Mouse (Mus musculus) G1E (cell line): ENCODE results near the gene Vmn2r9. TPM values are rescaled to one million over a fixed set of nuclear protein-coding genes. Genes with fewer than 3 reads are reported as not detected.

Source experiments
- polyA plus RNA-seq: library from polyadenylated mRNA; stranded (reverse); fragments of >175 nt; gene quantifications from 2 replicates; pipeline ENCODE4 v1.2.3, GENCODE M21; 2012
- total RNA-seq, 2 experiments: library from RNA; stranded (forward) in 1 of 2; stranded (reverse) in 1 of 2; fragments of 200-1000 nt in 1 of 2; fragments of >200 nt in 1 of 2; fragmentation: Nextera tagmentation in 1 of 2; gene quantifications; 2 replicates each; pipeline ENCODE4 v1.2.3; 2014 to 2017

Gene Vmn2r9
- total and polyA plus RNA-seq, 3 experiments, result 0.05 TPM; not detected in 2

Other genes starting within 250 kb of the Vmn2r9 start
- 119 and 124 TPM in 2 replicates for gene Gak, start 222.8 kb downstream of the Vmn2r9 start, total RNA-seq (2014; fragmentation: Nextera tagmentation)
- gene Gak, start 222.8 kb downstream of the Vmn2r9 start, total RNA-seq (2017), result 108 and 116 TPM in 2 replicates
- 84.2 and 96.4 TPM in 2 replicates for gene Gak, start 222.8 kb downstream of the Vmn2r9 start, polyA plus RNA-seq
- 38.0 and 51.5 TPM in 2 replicates for gene Tmem175, start 222.8 kb downstream of the Vmn2r9 start, total RNA-seq (2014; fragmentation: Nextera tagmentation)
- gene Tmem175, start 222.8 kb downstream of the Vmn2r9 start, total RNA-seq (2017), result 22.4 and 22.9 TPM in 2 replicates
- gene Tmem175, start 222.8 kb downstream of the Vmn2r9 start, polyA plus RNA-seq, result 2.2 and 4.4 TPM in 2 replicates
- gene Idua, start 192.3 kb downstream of the Vmn2r9 start, total RNA-seq (2014; fragmentation: Nextera tagmentation), result 37.7 and 43.2 TPM in 2 replicates
- 6.2 TPM in 2 replicates for gene Idua, start 192.3 kb downstream of the Vmn2r9 start, total RNA-seq (2017)
- gene Idua, start 192.3 kb downstream of the Vmn2r9 start, polyA plus RNA-seq, result 7.0 and 9.1 TPM in 2 replicates
- 6.9 and 12.3 TPM in 2 replicates for gene Dgkq, start 182.9 kb downstream of the Vmn2r9 start, total RNA-seq (2014; fragmentation: Nextera tagmentation)
- gene Dgkq, start 182.9 kb downstream of the Vmn2r9 start, total RNA-seq (2017), result 7.9 and 8.3 TPM in 2 replicates
- gene Dgkq, start 182.9 kb downstream of the Vmn2r9 start, polyA plus RNA-seq, result 3.9 and 4.5 TPM in 2 replicates
- 1.7 and 2.0 TPM in 2 replicates for gene Slc26a1, start 177.0 kb downstream of the Vmn2r9 start, total RNA-seq (2014; fragmentation: Nextera tagmentation)
- 0.87 and 0.93 TPM in 2 replicates for gene Slc26a1, start 177.0 kb downstream of the Vmn2r9 start, total RNA-seq (2017)
- gene Slc26a1, start 177.0 kb downstream of the Vmn2r9 start, polyA plus RNA-seq, result 0.88 and 1.2 TPM in 2 replicates
- 4.2 and 4.9 TPM in 2 replicates for gene Fgfrl1, start 160.2 kb downstream of the Vmn2r9 start, total RNA-seq (2014; fragmentation: Nextera tagmentation)
- gene Fgfrl1, start 160.2 kb downstream of the Vmn2r9 start, total RNA-seq (2017), result 2.1 and 2.5 TPM in 2 replicates
- 5.1 and 7.1 TPM in 2 replicates for gene Fgfrl1, start 160.2 kb downstream of the Vmn2r9 start, polyA plus RNA-seq
- not detected in 2 replicates for gene Rnf212, start 77.6 kb downstream of the Vmn2r9 start, total RNA-seq (2014; fragmentation: Nextera tagmentation)
- not detected in 2 replicates for gene Rnf212, start 77.6 kb downstream of the Vmn2r9 start, total RNA-seq (2017)
- gene Rnf212, start 77.6 kb downstream of the Vmn2r9 start, polyA plus RNA-seq, result not detected in 2 replicates
- not detected in 2 replicates for gene Tmed11, start 57.2 kb downstream of the Vmn2r9 start, total RNA-seq (2014; fragmentation: Nextera tagmentation)
- gene Tmed11, start 57.2 kb downstream of the Vmn2r9 start, total RNA-seq (2017), result not detected in 2 replicates
- not detected in 2 replicates for gene Tmed11, start 57.2 kb downstream of the Vmn2r9 start, polyA plus RNA-seq
- gene Vmn2r8, start 43.8 kb downstream of the Vmn2r9 start, total RNA-seq (2014; fragmentation: Nextera tagmentation), result not detected in 2 replicates
- gene Vmn2r8, start 43.8 kb downstream of the Vmn2r9 start, total RNA-seq (2017), result under 0.01 and 0.05 TPM in 2 replicates
- gene Vmn2r8, start 43.8 kb downstream of the Vmn2r9 start, polyA plus RNA-seq, result not detected in 2 replicates
- gene Vmn2r10, start 153.9 kb upstream of the Vmn2r9 start, total RNA-seq (2014; fragmentation: Nextera tagmentation), result not detected in 2 replicates
- gene Vmn2r10, start 153.9 kb upstream of the Vmn2r9 start, total RNA-seq (2017), result 0.06 and 0.11 TPM in 2 replicates
- not detected in 2 replicates for gene Vmn2r10, start 153.9 kb upstream of the Vmn2r9 start, polyA plus RNA-seq
- not detected in 2 replicates for gene Vmn2r11, start 207.0 kb upstream of the Vmn2r9 start, total RNA-seq (2014; fragmentation: Nextera tagmentation)
- under 0.01 and 0.05 TPM in 2 replicates for gene Vmn2r11, start 207.0 kb upstream of the Vmn2r9 start, total RNA-seq (2017)
- not detected in 2 replicates for gene Vmn2r11, start 207.0 kb upstream of the Vmn2r9 start, polyA plus RNA-seq
- gene Vmn2r12, start 245.3 kb upstream of the Vmn2r9 start, total RNA-seq (2014; fragmentation: Nextera tagmentation), result not detected in 2 replicates
- 0.06 and 0.16 TPM in 2 replicates for gene Vmn2r12, start 245.3 kb upstream of the Vmn2r9 start, total RNA-seq (2017)
- not detected in 2 replicates for gene Vmn2r12, start 245.3 kb upstream of the Vmn2r9 start, polyA plus RNA-seq